Mouse (Mus musculus) G1E (cell line): ENCODE results near the gene Fam227b. TPM values are rescaled to one million over a fixed set of nuclear protein-coding genes. Genes with fewer than 3 reads are reported as not detected.

Experiments used
- ATAC-seq: 2 replicates; pipeline ENCODE4 v1.8.0; 2016; ENCODE audit warnings: mild to moderate bottlenecking; ENCODE audit not compliant: insufficient number of reproducible peaks, poor library complexity, low FRiP score, severe bottlenecking; ENCODE audit errors: extremely low read depth
- DNase-seq: peaks from one replicate; pipeline ENCODE4 v3.0.0; 2012; ENCODE audit warnings: low spot score
- H3K27me3 ChIP-seq: 2 replicates; pipeline ENCODE4 v1.6.1; 2012; ENCODE audit warnings: mild to moderate bottlenecking, low read length, inconsistent platforms; ENCODE audit not compliant: insufficient read depth
- H3K36me3 ChIP-seq: replicated peaks from 2 replicates; pipeline ENCODE3; 2012; ENCODE audit warnings: mild to moderate bottlenecking, inconsistent platforms
- H3K4me1 ChIP-seq: 2 replicates; pipeline ENCODE4 v1.6.1; 2012; ENCODE audit warnings: low read depth, low read length, inconsistent platforms, mixed read lengths; ENCODE audit not compliant: insufficient read depth
- H3K4me3 ChIP-seq: 2 replicates; pipeline ENCODE4 v1.5.1; 2012; ENCODE audit warnings: low read depth, mild to moderate bottlenecking, inconsistent platforms, low read length, moderate library complexity, mixed read lengths
- H3K9me3 ChIP-seq: replicated peaks from 2 replicates; pipeline ENCODE4 v1.6.1; 2012; ENCODE audit warnings: inconsistent platforms
- CTCF ChIP-seq: IDR thresholded peaks from 2 replicates; pipeline ENCODE4 v1.5.1; 2012; ENCODE audit warnings: low read depth, low read length, inconsistent platforms, mixed read lengths
- GATA1 ChIP-seq: IDR thresholded peaks from 2 replicates; pipeline ENCODE4 v1.6.1; 2012; ENCODE audit warnings: borderline replicate concordance, low read length, inconsistent platforms, mixed read lengths
- GATA2 ChIP-seq: IDR thresholded peaks from 2 replicates; pipeline ENCODE4 v1.6.1; 2012; ENCODE audit warnings: low read depth, low read length, inconsistent platforms, borderline replicate concordance
- POLR2AphosphoS5 ChIP-seq: IDR thresholded peaks from 2 replicates; pipeline ENCODE4 v1.6.1; 2012; ENCODE audit warnings: low read depth, low read length, inconsistent platforms; ENCODE audit not compliant: insufficient replicate concordance
- TAL1 ChIP-seq: conservative IDR thresholded peaks from 2 replicates; pipeline ENCODE4 v1.6.1; 2012; ENCODE audit warnings: low read depth, low read length, inconsistent platforms, mixed read lengths
- polyA plus RNA-seq: library from polyadenylated mRNA; stranded (reverse); fragments of >175 nt; gene quantifications from 2 replicates; pipeline ENCODE4 v1.2.3, GENCODE M21; 2012
- total RNA-seq, 2 experiments: library from RNA; stranded (forward) in 1 of 2; stranded (reverse) in 1 of 2; fragments of 200-1000 nt in 1 of 2; fragments of >200 nt in 1 of 2; fragmentation: Nextera tagmentation in 1 of 2; gene quantifications; 2 replicates each; pipeline ENCODE4 v1.2.3; 2014 to 2017

The Fam227b gene
- total and polyA plus RNA-seq, 3 experiments, result 0.27 TPM; not detected in 2

- Histone ChIP-seq H3K9me3 (no peaks in the 10 kb centered on the region), H3K4me1 (no peaks in the 10 kb centered on the region), H3K27me3 (peaks cover 2% of the 10 kb centered on the region), H3K4me3 (no peak overlapping the region), H3K36me3 (no peaks in the 10 kb centered on the region)
- ATAC-seq, result no peak
- no peak for DNase-seq
- TF ChIP-seq GATA1, result no peak
- TF ChIP-seq GATA2, result no peak
- TF ChIP-seq CTCF, result no peak
- no peak for TF ChIP-seq TAL1
- no peak for TF ChIP-seq POLR2AphosphoS5
Measured at GRCm38 (mm10) chr2:126042674-126043073, 109.1 kb downstream of the Fam227b start.

GRCm38 (mm10) chr2:126041237-126041636, 110.6 kb downstream of the Fam227b start:
- TF ChIP-seq GATA1, result no peak
- TF ChIP-seq CTCF, result no peak
- H3K4me1 ChIP-seq, result no peaks in the 10 kb centered on the region
- no peak for ATAC-seq
- H3K36me3 ChIP-seq, result no peaks in the 10 kb centered on the region
- no peaks in the 10 kb centered on the region for H3K9me3 ChIP-seq
- peaks cover 2% of the 10 kb centered on the region for H3K27me3 ChIP-seq
- no peak overlapping the region for H3K4me3 ChIP-seq
- no peak for DNase-seq

DNA sequence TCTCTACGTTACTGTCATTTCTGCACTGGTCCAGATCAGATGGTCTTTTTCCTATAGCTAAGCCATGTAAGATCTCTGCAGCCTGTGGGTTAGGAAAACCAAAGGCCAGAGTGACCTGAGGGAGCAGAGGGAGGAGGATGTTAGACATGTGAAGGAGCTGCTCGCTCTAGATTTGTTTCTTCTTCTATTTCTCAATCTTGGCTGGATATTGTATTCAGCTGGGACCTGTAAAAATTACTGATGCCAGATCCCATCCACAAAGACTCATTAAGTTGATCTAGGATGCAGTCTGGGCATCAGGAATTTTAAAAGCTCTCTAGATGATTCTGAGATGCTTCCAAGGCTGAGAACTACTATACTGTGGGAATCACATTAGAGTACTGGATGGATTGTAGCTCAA, 111.2 kb downstream of the Fam227b start:
- Histone ChIP-seq H3K36me3 (no peaks in the 10 kb centered on the region), H3K9me3 (no peaks in the 10 kb centered on the region), H3K27me3 (peaks cover 5% of the 10 kb centered on the region), H3K4me3 (no peak overlapping the region), H3K4me1 (no peaks in the 10 kb centered on the region)
- TF ChIP-seq CTCF (no peak), TAL1 (no peak)
- ATAC-seq (no peak), DNase-seq (no peak)

GRCm38 (mm10) chr2:126039414-126039891, 112.4 kb downstream of the Fam227b start:
- Histone ChIP-seq H3K4me1 (no peaks in the 10 kb centered on the region), H3K4me3 (no peak overlapping the region), H3K36me3 (no peaks in the 10 kb centered on the region), H3K9me3 (no peaks in the 10 kb centered on the region), H3K27me3 (peaks cover 6% of the 10 kb centered on the region; the same call in 1 of the 2 replicates)
- TF ChIP-seq CTCF, result no peak
- no peak for TF ChIP-seq TAL1
- no peak for TF ChIP-seq GATA1
- TF ChIP-seq POLR2AphosphoS5, result no peak
- no peak for TF ChIP-seq GATA2
- no peak for ATAC-seq
- DNase-seq, result no peak

DNA sequence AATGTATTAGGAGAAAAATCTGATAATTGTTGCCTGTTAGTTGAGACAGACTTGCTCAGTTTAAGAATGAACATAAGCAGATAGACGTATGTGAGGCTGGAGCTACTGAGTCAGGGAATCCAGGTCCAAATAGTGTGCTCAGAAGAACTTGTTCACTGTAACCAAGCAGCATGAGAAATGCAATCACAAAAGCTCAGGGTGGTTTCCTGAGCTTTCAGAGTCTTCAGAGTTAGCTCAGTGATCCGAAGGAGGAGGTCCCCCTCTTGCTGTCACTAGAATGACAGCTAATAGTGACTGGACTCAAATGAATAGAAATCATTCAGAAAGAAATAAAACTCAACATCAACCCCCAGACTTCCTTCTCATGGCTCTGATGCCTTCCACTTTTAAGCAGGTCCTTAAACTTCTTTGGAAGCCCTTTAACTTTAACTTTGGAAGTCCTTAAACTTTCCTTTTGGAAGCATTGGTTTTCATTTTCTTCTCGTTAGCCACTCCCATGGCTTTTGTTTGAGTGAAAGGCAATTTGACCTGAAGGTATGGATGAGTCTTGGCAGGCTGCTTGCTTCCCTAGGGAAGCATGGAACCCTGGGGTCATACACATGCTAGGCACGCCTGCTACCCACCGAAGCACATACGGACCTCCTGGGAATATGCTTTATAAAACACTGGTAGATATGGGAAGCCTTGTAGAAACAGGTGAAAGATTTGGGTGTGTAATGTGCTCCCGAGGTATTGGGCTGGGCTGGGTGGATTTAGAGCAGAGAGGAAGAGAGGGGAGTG, 113.4 kb downstream of the Fam227b start:
- ATAC-seq (no peak), DNase-seq (no peak)
- H3K36me3 ChIP-seq, result no peaks in the 10 kb centered on the region
- no peaks in the 10 kb centered on the region for H3K9me3 ChIP-seq
- H3K27me3 ChIP-seq, result peaks cover 6% of the 10 kb centered on the region; the same call in 1 of the 2 replicates
- no peak overlapping the region for H3K4me3 ChIP-seq
- TF ChIP-seq POLR2AphosphoS5 (no peak), TAL1 (no peak), CTCF (no peak), GATA2 (no peak), GATA1 (no peak)
- no peaks in the 10 kb centered on the region for H3K4me1 ChIP-seq

DNA sequence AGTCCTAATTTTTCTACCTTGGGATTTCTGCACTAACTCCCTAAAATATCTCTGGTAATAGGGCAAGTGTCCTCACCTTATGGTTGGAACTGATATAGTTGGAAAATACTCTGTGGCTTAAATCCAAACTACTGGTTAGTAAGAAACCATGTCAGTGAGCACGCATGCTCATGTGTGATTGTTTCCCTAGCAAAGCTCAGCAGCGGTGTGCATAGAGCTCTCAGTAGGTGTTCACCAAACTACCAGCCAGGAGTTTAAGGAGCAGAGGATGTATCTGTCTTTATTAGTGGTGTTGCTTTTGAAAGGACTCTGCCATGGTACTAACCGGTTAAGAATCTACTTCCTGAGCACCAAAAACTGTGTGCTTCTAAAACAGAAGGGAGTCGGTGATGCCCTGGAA, 115.7 kb downstream of the Fam227b start:
- no peaks in the 10 kb centered on the region for H3K36me3 ChIP-seq
- no peaks in the 10 kb centered on the region for H3K4me1 ChIP-seq
- TF ChIP-seq TAL1 (no peak), GATA1 (no peak), CTCF (no peak)
- DNase-seq, result no peak
- H3K9me3 ChIP-seq, result no peaks in the 10 kb centered on the region
- ATAC-seq, result no peak
- no peak overlapping the region for H3K4me3 ChIP-seq
- peaks cover 9% of the 10 kb centered on the region; the same call in 1 of the 2 replicates for H3K27me3 ChIP-seq
